Mouse (Mus musculus) cerebellum, adult 9-11 months (tissue): Measurements from ENCODE around the gene Vmn2r54.
"Not testable (repeated sequence)": the region's sequence is repeated elsewhere in the genome, so short reads cannot be mapped to it uniquely, and the experiment has no call there.

Source experiments
- DNase-seq: peaks from one replicate; pipeline ENCODE4 v3.0.0; 2022

Vmn2r54 gene

DNA sequence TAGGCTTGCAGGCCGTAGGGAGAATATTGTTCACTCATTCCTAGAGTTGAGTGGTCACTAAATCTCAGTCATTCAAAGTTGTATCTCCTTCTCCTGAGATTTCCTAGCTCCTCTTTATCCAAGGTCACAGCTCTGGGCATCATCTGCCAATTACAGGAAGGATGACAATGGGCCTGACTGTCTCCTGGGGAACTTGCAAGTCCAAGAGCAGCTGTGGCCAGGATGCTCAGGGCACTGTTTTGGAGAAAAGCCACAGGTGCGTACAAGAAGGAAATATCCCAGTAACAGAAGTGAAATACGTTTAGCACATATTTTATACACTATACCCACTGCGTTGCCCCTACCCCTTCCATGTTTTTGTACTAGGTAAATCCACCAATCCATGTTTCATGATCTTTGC lies at the start of gene Vmn2r54:
TSS of gene Vmn2r54 (minus strand) at position 101 of the 400 bp plus-strand sequence.
- not testable (repeated sequence) for DNase-seq

DNA sequence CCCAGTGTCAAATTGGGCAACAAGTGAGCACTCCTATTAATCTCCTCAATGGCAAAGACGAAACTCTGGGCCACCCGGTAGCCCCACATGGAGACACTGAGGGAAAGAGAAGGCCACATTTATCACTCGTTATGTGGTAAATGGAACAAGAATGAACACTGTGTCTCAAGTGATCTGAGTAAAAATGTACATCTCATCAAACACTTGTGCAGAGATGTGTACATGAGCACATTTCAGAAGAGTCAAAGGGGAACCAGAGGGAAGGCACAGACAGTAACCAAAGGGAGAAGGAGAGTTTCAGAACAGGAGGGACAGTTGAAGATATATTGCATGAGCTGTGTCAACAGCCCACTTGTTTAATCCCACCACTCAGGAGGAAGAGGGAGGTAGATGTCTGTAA lies 44.8 kb upstream of the Vmn2r54 start, which contains the start of gene Vmn2r55:
TSS of gene Vmn2r55 (minus strand) at position 101 of the 400 bp plus-strand sequence.
- not testable (repeated sequence) for DNase-seq

DNA sequence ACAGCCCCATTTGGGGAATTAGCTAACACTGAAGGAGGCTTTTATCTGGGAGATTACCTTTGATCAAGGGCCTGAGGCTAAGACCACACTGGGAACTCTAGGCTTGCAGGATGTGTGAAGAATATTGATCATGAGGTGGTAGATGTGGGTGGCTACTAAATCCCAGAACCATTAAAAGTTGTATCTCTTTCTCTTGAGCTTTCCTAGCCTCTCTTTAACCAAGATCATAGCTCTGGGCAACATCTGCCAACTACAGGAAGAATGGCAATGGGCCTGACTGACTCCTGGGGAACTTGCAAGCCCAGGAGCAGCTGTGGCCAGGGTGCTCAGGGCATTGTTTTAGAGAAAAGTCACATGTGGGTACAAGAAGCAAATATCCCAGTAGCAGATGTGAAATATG lies 31.4 kb downstream of the Vmn2r54 start, which contains the start of gene Vmn2r53:
TSS of gene Vmn2r53 (minus strand) at position 101 of the 400 bp plus-strand sequence.
- DNase-seq = no peak
